Mouse (Mus musculus): Measurements from ENCODE around the gene Tm4sf19.
"Not testable (repeated sequence)": the region's sequence is repeated elsewhere in the genome, so short reads cannot be mapped to it uniquely, and the experiment has no call there.

The Tm4sf19 gene

DNA sequence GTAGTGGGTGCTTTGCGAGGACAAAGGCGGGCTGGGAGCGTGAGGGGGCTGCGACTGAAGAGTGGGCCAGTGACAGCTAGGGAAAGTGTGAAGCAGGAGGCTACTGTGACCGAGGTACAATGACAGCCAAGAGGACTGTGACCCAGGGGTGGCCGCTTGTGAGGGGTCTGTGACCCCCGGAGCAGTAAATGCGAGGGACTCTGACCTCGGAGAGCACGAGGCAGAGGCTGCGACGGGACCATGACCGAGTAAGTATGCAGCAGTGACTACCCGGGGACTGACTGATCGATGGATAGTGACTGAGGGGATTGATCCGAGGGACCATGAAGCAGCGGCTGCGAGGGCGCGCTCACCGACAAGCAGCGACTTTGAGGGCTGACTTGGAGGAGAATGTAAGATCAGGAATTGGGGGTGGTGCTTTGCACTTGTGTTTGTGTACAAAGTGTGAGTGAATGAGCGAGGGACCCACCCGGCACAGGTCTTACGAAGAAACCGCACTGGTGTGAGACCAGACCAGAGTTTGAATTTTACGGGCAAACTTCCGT, 30.8 kb downstream of the Tm4sf19 start:
- DNase-seq: no peak

GRCm38 (mm10) chr16:32431926-32432325, 31.6 kb downstream of the Tm4sf19 start:
- DNase-seq: no peak

DNA sequence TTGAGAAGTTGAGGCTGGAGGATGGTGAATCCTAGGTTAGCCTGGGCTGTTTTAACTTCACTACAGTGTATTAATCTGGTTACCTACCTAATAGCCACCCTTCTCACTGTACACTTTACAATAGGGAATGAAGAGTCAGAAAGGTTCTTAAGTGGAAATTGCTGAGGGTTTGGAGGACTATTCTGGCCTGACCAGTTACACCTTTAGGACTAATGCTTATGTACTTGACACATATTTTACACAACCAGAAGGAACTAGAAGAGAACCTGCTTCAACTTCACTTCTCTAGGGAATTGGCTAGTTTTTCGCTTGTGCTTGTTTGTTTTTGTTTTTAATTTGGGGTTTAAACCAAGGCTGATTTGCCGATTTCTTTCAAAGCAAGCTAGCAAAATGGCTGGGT, 32.8 kb downstream of the Tm4sf19 start:
- DNase-seq: no peak

- no peak for DNase-seq
These were observed 33.8 kb downstream of the Tm4sf19 start for GRCm38 (mm10) chr16:32434066-32434465.

DNA sequence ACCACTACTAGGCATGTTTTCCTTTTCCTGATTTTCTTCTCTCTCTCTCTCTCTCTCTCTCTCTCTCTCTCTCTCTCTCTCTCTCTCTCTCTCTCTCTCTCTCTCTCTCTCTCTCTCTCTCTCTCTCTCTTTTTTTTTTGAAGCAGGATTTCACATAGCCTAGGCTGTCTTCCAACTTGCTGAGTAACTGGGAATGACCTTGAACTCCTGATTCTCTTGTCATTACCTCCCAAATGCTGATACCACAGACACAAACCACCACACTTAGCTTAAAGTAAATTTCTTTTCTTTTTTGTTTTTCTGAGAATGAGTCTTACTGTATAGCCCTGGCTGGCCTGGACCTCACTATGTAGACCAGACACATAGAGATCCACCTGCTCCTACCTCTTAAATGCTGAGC, 34.4 kb downstream of the Tm4sf19 start:
- no peak for DNase-seq

GRCm38 (mm10) chr16:32436657-32437056, 36.4 kb downstream of the Tm4sf19 start:
- DNase-seq: no peak

- DNase-seq: no peak
These were observed 37.0 kb downstream of the Tm4sf19 start for GRCm38 (mm10) chr16:32437266-32437665.

DNA sequence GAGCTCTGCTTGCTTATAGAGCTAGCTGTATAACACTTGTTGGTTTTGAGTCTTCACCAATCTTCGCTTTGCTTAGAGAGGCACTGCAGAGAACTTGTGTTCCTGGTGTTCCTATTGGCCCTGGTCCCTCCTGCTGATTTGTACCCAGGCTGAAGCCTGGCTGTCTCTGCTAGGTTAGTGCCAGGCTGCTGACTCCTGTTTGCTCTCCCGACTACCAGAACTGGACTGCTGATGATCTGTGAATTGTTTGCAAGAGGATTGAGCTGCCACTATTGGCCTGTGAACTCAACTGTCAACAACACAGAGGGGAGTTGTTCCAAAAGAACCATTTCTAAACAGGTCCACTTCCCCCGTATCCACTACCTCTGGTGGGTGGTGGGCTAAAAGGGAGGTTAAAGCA, 41.1 kb downstream of the Tm4sf19 start:
- no peak for DNase-seq

DNA sequence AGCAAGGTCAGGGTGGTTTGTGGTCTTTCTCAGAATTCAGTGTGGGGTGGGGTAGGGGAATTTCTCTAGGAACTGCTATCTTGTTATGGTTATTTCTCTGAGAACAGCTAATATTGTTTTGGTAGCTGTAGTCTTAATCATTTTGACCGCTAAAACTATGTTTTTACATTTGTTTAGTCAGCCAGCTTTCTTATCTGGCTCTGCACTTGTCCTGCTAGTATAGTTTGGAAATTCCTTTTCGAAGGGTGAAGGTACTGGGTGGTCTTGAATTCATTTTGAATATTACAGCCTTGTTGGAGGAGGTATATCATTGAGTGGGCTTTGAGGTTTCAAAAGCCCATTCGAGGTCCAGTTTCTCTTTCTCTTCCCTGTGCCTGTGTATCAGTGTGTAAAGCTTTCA, 44.3 kb downstream of the Tm4sf19 start:
- not testable (repeated sequence) for DNase-seq

DNA sequence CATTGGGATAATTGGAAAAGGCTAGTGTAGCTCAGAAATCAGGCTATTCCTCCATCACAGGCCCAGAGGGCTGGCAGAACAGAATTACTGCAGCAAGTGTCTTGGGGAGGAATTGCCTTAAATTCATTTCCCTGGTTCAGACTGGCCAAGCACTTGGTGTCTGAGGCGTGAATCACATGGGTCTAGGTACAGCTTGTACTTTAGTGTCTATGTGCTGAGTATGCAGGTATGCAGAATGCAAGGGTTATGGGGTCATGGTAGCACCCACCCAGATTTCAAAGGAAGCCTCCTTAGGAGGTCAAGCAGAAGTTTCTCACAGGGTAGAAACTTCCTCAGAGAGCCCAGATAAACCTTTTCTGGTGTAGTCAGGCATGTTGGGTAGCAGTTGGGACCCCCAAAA, 45.3 kb downstream of the Tm4sf19 start:
- no peak for DNase-seq

- no peak for DNase-seq
These were observed 46.3 kb downstream of the Tm4sf19 start for GRCm38 (mm10) chr16:32446563-32447138.

DNA sequence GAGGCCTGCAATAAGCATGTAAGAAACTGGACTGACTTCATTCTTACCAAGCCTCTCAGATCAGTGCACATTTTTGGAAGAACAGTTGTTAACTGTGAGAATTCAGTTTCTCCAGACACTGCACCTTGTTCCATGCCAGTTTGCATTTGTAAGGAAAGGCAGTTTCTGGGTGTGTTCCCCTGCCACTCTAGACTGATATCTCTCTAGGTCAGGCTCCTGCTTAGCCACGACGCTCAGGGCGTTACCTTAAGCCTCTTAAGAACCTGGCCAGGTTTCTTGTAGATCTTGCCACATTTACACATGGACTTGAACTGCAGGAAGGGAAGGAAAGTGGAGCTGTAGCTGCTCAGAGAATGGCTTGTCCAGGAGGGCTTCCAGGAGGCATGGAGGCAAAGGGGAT, 49.4 kb downstream of the Tm4sf19 start:
- no peak for DNase-seq

DNA sequence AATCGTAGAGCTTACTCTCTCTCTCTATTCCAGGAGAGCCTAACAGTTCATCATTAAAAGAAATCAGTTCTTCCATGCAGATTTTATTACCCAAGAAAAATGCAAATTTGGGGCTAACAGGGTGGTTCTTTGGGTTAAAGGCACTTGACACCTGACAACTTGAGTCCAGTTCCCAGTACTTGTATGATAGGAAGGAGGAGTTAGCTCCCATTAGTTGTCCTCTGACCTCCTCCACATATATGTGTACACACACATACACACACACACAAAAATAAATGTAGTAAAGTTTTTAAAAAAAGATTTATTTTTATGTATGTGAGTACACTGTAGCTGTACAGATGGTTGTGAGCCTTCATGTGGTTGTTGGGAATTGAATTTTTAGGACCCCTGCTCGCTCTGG, 49.8 kb downstream of the Tm4sf19 start:
- no peak for DNase-seq

- no peak for DNase-seq
These were observed 52.8 kb downstream of the Tm4sf19 start for GRCm38 (mm10) chr16:32453102-32453501.

DNA sequence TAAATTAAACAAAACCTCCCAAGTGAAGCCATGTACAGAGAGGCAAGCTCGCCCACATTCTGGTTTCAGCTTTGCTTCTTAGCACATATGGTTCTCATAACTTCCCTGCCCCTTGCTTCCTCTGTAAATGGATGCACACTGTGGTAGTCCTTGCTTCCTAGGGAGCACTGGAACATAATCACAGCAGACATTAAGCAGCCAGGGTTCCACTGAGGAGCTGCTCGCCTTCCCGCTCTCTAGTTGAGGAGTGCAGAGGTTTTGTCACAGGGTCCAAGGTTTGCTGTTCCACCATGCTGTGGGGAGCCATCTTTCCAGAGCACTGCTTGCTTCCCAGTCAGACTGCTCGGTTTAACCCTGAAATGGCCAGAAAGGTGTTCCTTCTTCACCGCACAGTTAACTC, 54.3 kb downstream of the Tm4sf19 start:
- no peak for DNase-seq

DNA sequence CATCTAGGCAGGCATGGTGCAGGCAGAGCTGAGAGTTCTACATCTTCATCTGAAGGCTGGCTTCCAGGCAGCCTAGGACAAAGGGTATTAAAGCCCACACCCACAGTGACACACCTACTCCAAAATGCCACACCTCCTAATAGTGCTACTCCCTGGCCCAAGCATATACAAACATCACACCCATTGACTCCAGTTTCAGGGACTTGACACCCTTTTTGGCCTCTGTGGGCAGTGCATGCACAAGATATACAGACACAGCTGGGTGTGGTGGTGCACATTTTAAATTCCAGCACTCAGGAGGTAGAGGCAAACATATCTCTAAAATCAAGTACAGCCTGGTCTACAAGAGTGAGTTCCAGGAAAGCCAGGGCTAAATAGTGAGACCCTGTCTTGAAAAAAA, 55.8 kb downstream of the Tm4sf19 start:
- DNase-seq: no peak

DNA sequence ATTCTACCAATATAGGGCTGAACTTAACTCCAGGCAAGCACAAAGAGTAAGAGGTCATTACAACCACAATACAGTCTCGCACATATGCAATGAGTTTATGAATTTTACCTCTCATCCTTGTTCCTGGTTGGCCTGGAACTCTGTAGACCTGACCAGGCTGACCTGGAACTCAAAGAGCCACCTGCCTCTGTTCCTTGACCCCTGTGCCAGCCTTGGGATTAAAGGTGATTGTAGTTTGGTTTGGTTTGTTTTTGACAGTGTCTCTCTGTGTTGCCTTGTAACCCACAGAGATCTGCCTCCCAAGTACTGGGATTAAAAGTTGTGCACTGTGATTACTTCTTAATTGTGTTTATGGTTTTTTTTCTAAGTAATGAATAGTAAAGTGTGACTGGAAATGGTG, 56.5 kb downstream of the Tm4sf19 start:
- no peak for DNase-seq
